Mouse (Mus musculus): ENCODE data around the gene Slc39a11. TPM values are rescaled to one million over a fixed set of nuclear protein-coding genes. Genes with fewer than 3 reads are reported as not detected.

Slc39a11 gene
- total RNA-seq, 2 experiments from 2014 or later = 23.9 to 26.0 TPM

GRCm38 (mm10) chr11:113362617-113363016, 287.3 kb downstream of the Slc39a11 start:
- no peak for DNase-seq (ENCODE audit: low spot score in 2 of 2)

GRCm38 (mm10) chr11:113360049-113360835, 289.6 kb downstream of the Slc39a11 start:
- no peak for DNase-seq (ENCODE audit: low spot score in 2 of 2)

GRCm38 (mm10) chr11:113355932-113356331, 293.9 kb downstream of the Slc39a11 start:
- no peak for DNase-seq (ENCODE audit: low spot score in 2 of 2)

- DNase-seq (ENCODE audit: low spot score in 2 of 2) = no peak
These were observed 297.6 kb downstream of the Slc39a11 start for GRCm38 (mm10) chr11:113352085-113352815.

GRCm38 (mm10) chr11:113350583-113350982, 299.3 kb downstream of the Slc39a11 start:
- DNase-seq (ENCODE audit: low spot score in 2 of 2) = no peak

- no peak for DNase-seq (ENCODE audit: low spot score in 2 of 2)
These were observed 302.9 kb downstream of the Slc39a11 start for GRCm38 (mm10) chr11:113346895-113347514.

GRCm38 (mm10) chr11:113339770-113340169, 310.1 kb downstream of the Slc39a11 start:
- DNase-seq (ENCODE audit: low spot score in 2 of 2) = no peak

GRCm38 (mm10) chr11:113338581-113338980, 311.3 kb downstream of the Slc39a11 start:
- no peak for DNase-seq (ENCODE audit: low spot score in 2 of 2)

- DNase-seq (ENCODE audit: low spot score in 2 of 2) = no peak
These were observed 314.2 kb downstream of the Slc39a11 start for GRCm38 (mm10) chr11:113335706-113336105.

GRCm38 (mm10) chr11:113334444-113334881, 315.4 kb downstream of the Slc39a11 start:
- no peak for DNase-seq (ENCODE audit: low spot score in 2 of 2)

- no peak for DNase-seq (ENCODE audit: low spot score in 2 of 2)
These were observed 316.3 kb downstream of the Slc39a11 start for GRCm38 (mm10) chr11:113333535-113333934.

GRCm38 (mm10) chr11:113330061-113330591, 319.8 kb downstream of the Slc39a11 start:
- no peak for DNase-seq (ENCODE audit: low spot score in 2 of 2)

GRCm38 (mm10) chr11:113327499-113328062, 322.3 kb downstream of the Slc39a11 start:
- no peak for DNase-seq (ENCODE audit: low spot score in 2 of 2)

GRCm38 (mm10) chr11:113326387-113327011, 323.4 kb downstream of the Slc39a11 start:
- peak; percentile 44 to 47 for DNase-seq (ENCODE audit: low spot score in 2 of 2)

GRCm38 (mm10) chr11:113321601-113322000, 328.3 kb downstream of the Slc39a11 start:
- DNase-seq (ENCODE audit: low spot score in 2 of 2) = no peak

GRCm38 (mm10) chr11:113309265-113309951, 340.5 kb downstream of the Slc39a11 start:
- no peak for DNase-seq (ENCODE audit: low spot score in 2 of 2)

- no peak for DNase-seq (ENCODE audit: low spot score in 2 of 2)
These were observed 341.5 kb downstream of the Slc39a11 start for GRCm38 (mm10) chr11:113308256-113308941.

- DNase-seq (ENCODE audit: low spot score in 2 of 2) = no peak
These were observed 346.7 kb downstream of the Slc39a11 start for GRCm38 (mm10) chr11:113303204-113303603.

GRCm38 (mm10) chr11:113299492-113299891, 350.4 kb downstream of the Slc39a11 start:
- no peak for DNase-seq (ENCODE audit: low spot score in 2 of 2)
